Mouse (Mus musculus) monocyte, adult 5-6 weeks (primary cell): ENCODE measurements around the gene Tstd2. TPM values are rescaled to one million over a fixed set of nuclear protein-coding genes. Genes with fewer than 3 reads are reported as not detected.

Experiments
- ATAC-seq: fragments of 153-309, 156-312 bp; replicated peaks from 2 replicates; pipeline ENCODE4 v1.8.0; 2017; ENCODE audit warnings: mild to moderate bottlenecking; ENCODE audit not compliant: low TSS enrichment, insufficient number of reproducible peaks, severe bottlenecking, poor library complexity, low FRiP score
- total RNA-seq: library from RNA; stranded (forward); fragments of 200-1000, 200-491, 200-594 nt; gene quantifications from 3 replicates; pipeline ENCODE4 v1.2.3, GENCODE M21; 2017

Tstd2 gene
- total RNA-seq, 1 experiment from 2014 or later = 27.7 TPM

GRCm38 (mm10) chr4:46087852-46088251 lies 50.6 kb downstream of the Tstd2 start:
- ATAC-seq = no peak

DNA sequence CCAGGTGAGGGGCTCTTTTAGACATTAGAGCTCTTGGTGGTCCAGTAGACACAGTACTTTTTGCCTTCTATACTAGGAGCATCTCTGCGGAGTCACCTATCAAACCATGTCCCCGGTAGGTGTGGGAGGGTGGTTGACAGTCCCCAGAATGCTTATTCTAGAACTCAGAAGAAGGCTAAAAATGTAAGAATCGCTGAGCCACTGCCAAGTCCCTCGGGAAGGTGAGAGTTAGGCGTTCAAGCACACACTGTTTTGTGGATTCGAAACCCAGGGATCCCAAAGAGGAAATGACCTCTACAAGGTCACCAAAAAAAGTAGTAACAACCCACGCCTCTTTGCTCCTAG lies 51.1 kb downstream of the Tstd2 start:
- no peak for ATAC-seq

DNA sequence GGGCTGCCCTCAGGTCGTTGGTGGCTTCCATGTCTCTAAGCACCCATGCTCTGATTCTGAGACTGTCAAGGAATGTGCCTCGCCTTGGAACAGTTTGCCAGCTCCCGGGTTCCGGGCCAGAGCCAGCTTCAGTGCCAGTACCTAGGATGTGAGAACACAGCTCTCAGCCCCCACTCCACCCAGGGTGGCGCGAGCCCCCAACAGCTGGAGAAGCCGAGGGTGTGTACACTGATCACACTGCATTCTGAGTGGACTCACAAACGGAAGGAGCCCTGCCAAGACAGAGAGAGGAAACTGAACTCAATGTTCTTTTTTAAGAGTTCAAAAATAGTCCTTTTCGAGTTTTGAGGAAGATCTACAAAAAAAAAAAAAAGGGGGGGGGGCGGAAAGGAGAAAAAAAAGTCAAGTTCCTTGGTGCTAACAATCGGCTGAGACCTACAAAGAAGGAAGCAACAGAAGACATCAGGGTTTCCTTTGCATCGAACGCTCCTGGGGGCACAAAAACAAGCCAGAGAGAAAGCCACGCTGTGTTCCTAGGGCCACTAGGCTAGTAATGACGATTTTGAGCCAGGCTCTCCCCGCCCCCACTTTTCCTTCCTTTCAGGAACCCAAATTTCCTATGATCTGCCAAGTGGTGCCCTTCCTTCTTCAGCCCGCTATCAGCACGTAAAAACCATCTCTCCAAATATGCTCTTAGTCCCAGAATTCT lies 51.6 kb downstream of the Tstd2 start:
- no peak for ATAC-seq

DNA sequence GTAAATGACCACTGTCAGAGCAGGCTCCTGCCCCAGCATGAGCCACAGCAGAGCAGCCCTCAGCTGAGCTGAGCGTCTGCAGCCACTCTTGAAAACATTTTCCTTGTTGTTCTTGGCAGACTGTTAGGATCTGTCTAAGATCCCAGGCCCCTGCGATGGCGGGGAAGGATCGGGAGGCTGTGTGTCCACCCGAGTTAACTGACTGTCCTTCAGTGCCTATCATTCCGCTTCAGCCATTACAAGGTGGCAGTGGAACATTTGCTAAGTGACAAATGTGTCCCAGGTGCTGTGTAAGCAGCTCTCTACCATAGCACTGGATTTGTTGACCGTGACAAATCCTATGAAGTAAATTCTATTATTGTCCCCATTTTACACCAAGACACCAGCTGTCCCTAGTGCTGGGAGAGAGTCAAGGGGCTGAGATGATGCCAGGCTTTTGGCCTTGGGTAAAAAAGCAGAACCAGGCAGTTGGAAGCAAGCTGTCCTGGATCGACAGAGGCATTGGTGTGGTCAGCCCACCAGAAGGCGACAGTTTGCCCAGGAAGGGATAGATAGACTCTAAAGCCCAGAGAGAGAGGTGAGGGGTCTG lies 53.2 kb downstream of the Tstd2 start:
- no peak for ATAC-seq

GRCm38 (mm10) chr4:46084416-46085172 lies 53.9 kb downstream of the Tstd2 start:
- no peak for ATAC-seq

DNA sequence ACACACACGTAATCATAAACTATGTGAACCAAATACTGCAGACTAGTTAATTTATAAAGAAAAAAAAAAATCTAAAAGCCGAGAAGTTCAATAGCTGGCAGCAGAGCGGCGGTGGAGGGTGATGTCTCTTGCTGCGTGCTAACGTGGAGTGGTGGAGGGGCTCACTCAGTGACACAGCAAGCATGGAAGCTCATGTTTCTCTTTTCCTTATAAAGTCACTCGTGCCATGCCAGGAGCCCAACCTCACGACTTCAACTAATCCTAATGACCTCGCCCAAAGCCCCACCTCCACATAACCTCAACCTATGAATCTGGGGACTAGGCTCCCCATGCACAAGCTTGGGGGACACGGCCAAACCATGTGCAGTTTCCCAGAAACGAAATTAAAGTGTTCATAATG lies 55.9 kb downstream of the Tstd2 start:
- no peak for ATAC-seq

DNA sequence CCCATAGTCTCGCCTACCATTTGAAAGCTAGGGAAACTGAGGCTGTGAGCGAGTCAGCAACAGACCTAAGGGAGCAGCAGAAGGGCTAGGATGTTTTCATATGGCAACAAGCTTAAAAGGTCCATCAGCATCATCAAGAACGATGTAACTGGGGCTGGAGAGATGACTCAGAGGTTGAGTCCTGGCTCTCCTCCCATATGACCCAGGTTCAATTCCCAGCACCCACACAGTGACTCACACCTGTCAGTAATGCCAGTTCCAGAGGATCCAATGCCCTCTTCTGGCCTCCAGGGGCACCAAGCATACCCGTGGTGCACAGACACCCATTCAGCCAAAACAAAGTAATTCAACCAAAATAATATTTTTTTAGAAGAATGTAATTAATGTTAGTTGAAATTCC lies 58.2 kb downstream of the Tstd2 start:
- no peak for ATAC-seq

DNA sequence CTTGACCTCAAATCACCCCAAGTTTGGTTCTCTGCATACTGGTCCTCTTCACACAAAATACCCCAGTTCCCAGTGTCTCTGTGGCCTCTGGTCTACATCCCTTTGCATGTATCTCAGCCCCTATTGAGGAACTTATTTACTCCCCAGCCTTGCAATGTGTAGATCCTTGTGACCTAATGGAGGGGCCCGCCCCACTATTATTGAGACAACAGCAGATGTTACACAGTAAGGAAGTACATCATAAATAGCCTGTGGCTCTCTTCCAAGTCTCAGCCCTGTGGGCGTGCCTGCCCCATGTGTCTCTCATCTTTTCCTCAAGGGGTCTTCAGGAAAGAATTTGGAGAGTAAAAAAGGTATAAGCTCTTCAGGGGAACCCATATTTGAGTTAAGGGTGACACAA lies 61.6 kb downstream of the Tstd2 start:
- ATAC-seq = peak; percentile 65

DNA sequence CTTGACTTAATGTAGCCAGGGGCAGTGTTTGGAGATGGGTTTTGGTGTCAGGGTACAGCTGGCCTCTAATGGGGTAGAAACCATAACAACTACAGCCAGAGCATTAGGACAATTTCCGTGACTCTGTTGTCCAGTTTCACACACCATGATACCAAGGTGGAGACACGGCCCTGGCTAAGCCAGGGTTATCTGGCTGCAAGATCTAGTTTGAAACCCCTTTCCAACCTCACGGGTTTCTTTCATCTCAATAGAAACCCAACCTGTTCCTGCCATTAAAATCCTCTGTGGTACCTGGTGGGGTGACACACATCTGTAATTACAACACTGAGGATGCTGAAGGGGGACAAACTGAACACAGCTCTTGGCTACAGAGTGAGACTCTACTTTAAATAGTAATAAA lies 62.8 kb downstream of the Tstd2 start:
- ATAC-seq = no peak

DNA sequence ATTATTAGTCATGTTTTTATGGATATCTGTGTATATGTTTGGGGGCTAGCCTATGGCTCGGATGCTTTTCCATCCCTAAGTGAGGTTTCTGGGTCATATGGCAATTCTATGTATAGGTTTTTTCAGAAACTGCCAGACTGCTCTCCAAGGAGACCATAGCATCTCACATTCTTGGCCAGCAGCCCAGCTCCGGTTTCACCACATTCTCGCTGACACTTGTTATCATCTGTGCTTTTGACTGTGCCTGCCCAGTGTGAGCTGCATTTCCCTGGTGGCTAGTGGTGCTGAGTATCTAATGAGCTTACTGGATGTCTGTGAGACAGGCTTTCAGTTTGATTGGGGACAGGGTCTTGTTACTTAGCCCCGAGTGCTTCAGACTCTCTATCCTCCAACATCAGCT lies 64.8 kb downstream of the Tstd2 start:
- no peak for ATAC-seq

- ATAC-seq = no peak
These were observed 65.9 kb downstream of the Tstd2 start for GRCm38 (mm10) chr4:46072631-46073030.

DNA sequence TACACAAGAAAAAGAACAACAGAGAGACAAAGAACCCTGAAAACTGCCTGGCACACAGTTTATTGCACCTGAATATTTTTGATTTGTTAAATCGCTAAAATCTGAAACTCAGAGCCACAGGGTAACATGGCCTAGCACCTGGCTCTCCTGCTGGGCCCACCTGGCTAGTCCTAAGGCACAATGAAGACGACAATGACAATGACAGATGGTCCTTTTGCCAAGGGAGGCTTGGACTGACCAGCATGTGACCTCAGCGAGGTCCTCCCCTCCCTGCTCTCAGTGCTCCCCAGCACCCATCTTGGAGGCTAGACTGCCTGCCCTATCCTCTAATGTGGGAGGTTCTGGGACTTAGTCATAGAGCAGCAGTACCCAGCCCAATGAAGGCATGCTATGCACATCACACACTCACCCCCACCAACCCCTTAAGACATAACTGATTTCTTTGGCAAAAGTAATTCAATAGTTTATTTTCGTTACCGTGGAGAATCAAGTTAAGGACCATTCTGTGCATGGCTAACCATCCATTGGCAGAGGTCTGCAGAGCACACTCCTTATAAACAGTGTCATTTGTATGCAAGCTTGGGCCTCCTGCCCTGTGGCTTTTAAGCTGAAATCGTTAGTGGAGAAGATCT lies 68.5 kb downstream of the Tstd2 start:
- ATAC-seq = no peak

DNA sequence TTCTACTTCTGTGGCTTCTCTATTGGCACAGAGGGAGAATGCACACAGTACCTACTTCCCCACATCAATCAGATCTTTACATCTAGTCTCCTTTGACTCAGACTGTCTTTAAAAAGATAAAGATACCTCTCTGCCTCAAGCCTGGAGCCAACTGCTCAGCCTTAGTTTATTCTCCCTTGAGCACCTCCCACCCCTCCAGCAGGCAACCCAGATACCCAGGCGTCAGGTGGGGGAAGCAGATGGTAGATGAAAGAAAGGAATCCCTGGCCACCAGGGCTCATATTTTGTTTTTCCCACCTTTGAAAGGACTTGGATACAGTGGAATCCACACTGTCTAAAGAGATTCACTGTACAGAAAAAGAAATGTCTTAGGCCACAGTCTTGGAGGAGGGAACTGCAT lies 69.9 kb downstream of the Tstd2 start:
- ATAC-seq = no peak

DNA sequence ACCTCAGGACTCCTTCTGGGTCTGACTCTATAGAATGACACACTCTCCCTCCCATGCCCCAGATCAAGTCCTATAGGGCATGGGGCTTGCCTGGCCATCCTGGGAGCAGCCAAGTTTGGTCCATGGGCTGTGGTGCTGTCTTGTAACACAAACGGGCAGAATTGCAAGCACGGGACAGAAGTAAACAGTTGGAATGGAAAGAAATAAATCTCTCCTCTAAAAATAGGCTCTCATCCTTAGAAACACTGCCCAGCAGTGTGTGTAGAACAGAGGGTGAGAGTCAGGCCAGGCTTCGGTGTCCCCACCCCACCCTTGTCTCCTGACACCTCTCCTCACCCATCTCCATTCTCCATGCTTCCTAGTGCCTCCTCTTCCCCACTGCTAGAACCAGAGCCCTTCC lies 70.4 kb downstream of the Tstd2 start:
- no peak for ATAC-seq

GRCm38 (mm10) chr4:46065695-46066340 lies 72.7 kb downstream of the Tstd2 start:
- no peak for ATAC-seq

- ATAC-seq = no peak
These were observed 73.5 kb downstream of the Tstd2 start for GRCm38 (mm10) chr4:46064961-46065360.
